Mouse (Mus musculus): ENCODE results near the gene Gm20479.

Gm20479 gene

GRCm38 (mm10) chr7:27356861-27357594, at the start of gene Gm20479:
Gene Gm20479 (minus strand): TSS chr7:27357419.
- peak; percentile 50 to 73 for DNase-seq (ENCODE audit: inconsistent age in 2 of 2, low spot score in 1 of 2)

GRCm38 (mm10) chr7:27406481-27406880, 49.3 kb upstream of the Gm20479 start:
- DNase-seq (ENCODE audit: inconsistent age in 2 of 2, low spot score in 1 of 2), result no peak

GRCm38 (mm10) chr7:27404203-27404942, 47.2 kb upstream of the Gm20479 start:
- no peak for DNase-seq (ENCODE audit: inconsistent age in 2 of 2, low spot score in 1 of 2)

- peak; percentile 60 to 86 for DNase-seq (ENCODE audit: inconsistent age in 2 of 2, low spot score in 1 of 2)
Measured at GRCm38 (mm10) chr7:27402675-27403074, 45.5 kb upstream of the Gm20479 start.

- DNase-seq (ENCODE audit: inconsistent age in 2 of 2, low spot score in 1 of 2), result no peak
Measured at GRCm38 (mm10) chr7:27400545-27400944, 43.3 kb upstream of the Gm20479 start.

GRCm38 (mm10) chr7:27397048-27397949, 40.1 kb upstream of the Gm20479 start:
- peak; percentile 31 to 60 for DNase-seq (ENCODE audit: inconsistent age in 2 of 2, low spot score in 1 of 2)

- DNase-seq (ENCODE audit: inconsistent age in 2 of 2, low spot score in 1 of 2), result peak; percentile 23 to 71
Measured at GRCm38 (mm10) chr7:27396184-27397047, 39.2 kb upstream of the Gm20479 start.

GRCm38 (mm10) chr7:27395521-27396183, 38.4 kb upstream of the Gm20479 start:
- DNase-seq (ENCODE audit: inconsistent age in 2 of 2, low spot score in 1 of 2), result peak; percentile 12 to 40

GRCm38 (mm10) chr7:27391416-27391815, 34.2 kb upstream of the Gm20479 start:
- DNase-seq (ENCODE audit: inconsistent age in 2 of 2, low spot score in 1 of 2), result no peak

- no peak for DNase-seq (ENCODE audit: inconsistent age in 2 of 2, low spot score in 1 of 2)
Measured at GRCm38 (mm10) chr7:27389213-27389612, 32.0 kb upstream of the Gm20479 start.

- DNase-seq (ENCODE audit: inconsistent age in 2 of 2, low spot score in 1 of 2), result peak; percentile 44 to 76
Measured at GRCm38 (mm10) chr7:27384731-27385130, 27.5 kb upstream of the Gm20479 start.

- no peak for DNase-seq (ENCODE audit: inconsistent age in 2 of 2, low spot score in 1 of 2)
Measured at GRCm38 (mm10) chr7:27384134-27384533, 26.9 kb upstream of the Gm20479 start.

- DNase-seq (ENCODE audit: inconsistent age in 2 of 2, low spot score in 1 of 2), result peak in 1 of 2 experiments; percentile 30
Measured at GRCm38 (mm10) chr7:27383233-27383632, 26.0 kb upstream of the Gm20479 start.

GRCm38 (mm10) chr7:27381560-27381959, 24.3 kb upstream of the Gm20479 start:
- DNase-seq (ENCODE audit: inconsistent age in 2 of 2, low spot score in 1 of 2), result no peak

GRCm38 (mm10) chr7:27381009-27381408, 23.8 kb upstream of the Gm20479 start:
- no peak for DNase-seq (ENCODE audit: inconsistent age in 2 of 2, low spot score in 1 of 2)

- no peak for DNase-seq (ENCODE audit: inconsistent age in 2 of 2, low spot score in 1 of 2)
Measured at GRCm38 (mm10) chr7:27379836-27380235, 22.6 kb upstream of the Gm20479 start.

- no peak for DNase-seq (ENCODE audit: inconsistent age in 2 of 2, low spot score in 1 of 2)
Measured at GRCm38 (mm10) chr7:27378431-27378830, 21.2 kb upstream of the Gm20479 start.

- no peak for DNase-seq (ENCODE audit: inconsistent age in 2 of 2, low spot score in 1 of 2)
Measured at GRCm38 (mm10) chr7:27375274-27375673, 18.1 kb upstream of the Gm20479 start.

- DNase-seq (ENCODE audit: inconsistent age in 2 of 2, low spot score in 1 of 2), result no peak
Measured at GRCm38 (mm10) chr7:27371715-27372462, 14.7 kb upstream of the Gm20479 start.
